Mouse (Mus musculus): ENCODE data around the gene Mat2a. TPM values are rescaled to one million over a fixed set of nuclear protein-coding genes. Genes with fewer than 3 reads are reported as not detected.

Mat2a gene
- polyA plus RNA-seq, 1 experiment from 2014 or later: 300 TPM

DNA sequence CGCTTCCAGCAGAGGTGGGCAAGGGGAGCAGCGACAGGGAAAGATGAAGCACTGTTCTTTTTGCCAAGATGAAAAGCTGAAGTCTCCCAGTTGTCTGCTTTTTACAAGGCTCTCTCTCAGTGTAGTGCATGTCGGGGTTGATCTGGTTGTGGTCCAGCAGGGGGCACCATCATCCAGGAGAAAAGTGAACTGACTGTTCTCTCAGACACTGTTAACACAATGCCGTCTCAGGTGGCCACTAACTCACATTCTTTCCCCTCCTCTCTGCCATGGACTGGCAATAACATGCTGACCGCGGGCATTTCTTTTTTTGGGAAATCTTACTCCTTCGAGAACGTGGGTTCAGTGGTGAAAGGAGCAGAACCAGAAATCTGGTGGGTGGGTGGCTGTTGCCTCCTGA, 11.3 kb downstream of the Mat2a start:
- WGBS: 39% methylated on average over 8 of the region's 8 CpGs
- no peaks in the 10 kb centered on the region for H3K9me3 ChIP-seq (ENCODE audit: control insufficient read depth, low read length)
- no peaks in the 10 kb centered on the region for H3K4me1 ChIP-seq (ENCODE audit: control insufficient read depth, insufficient read depth, low read depth, low read length)
- no peak overlapping the region for H3K4me3 ChIP-seq (ENCODE audit: low read length)
- H3K36me3 ChIP-seq (ENCODE audit: control insufficient read depth, insufficient read depth, low read length): peaks cover 42% of the 10 kb centered on the region
- H3K27me3 ChIP-seq (replicated peaks; ENCODE audit: control insufficient read depth, insufficient read depth, low read length): no peaks in the 10 kb centered on the region
- ATAC-seq: peak; percentile 85
- no peak overlapping the region for H3K9ac ChIP-seq (ENCODE audit: low read depth, low read length)
- H3K27ac ChIP-seq (ENCODE audit: low read depth, low read length): no peak overlapping the region
- no peak overlapping the region for H3K4me2 ChIP-seq (ENCODE audit: low read length)

DNA sequence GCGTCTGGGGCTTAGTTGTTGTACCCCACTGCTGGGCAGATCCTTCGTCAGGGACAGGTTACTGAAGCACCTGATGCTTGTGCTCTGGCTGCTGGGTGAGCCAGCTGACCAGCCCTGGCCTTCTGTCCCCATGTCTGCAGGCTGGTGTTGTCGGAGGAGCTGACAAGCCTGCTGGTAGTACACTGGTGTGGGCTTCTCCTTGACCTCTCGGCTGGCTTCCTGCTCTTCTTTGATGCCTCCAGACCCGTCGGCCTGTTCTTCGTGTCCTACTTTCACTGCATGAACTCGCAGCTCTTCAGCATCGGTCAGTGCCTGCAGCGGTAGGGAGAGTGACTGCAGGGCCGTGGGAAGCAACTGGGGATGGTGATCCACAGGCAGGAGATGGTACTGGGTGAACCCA, 13.7 kb downstream of the Mat2a start:
- no peak overlapping the region for H3K9ac ChIP-seq (ENCODE audit: low read depth, low read length)
- no peaks in the 10 kb centered on the region for H3K4me1 ChIP-seq (ENCODE audit: control insufficient read depth, insufficient read depth, low read depth, low read length)
- H3K9me3 ChIP-seq (ENCODE audit: control insufficient read depth, low read length): no peaks in the 10 kb centered on the region
- H3K4me2 ChIP-seq (ENCODE audit: low read length): no peak overlapping the region
- H3K36me3 ChIP-seq (ENCODE audit: control insufficient read depth, insufficient read depth, low read length): peaks cover 28% of the 10 kb centered on the region
- H3K27ac ChIP-seq (ENCODE audit: low read depth, low read length): no peak overlapping the region
- WGBS: 94% methylated on average over 11 of the region's 11 CpGs
- no peak overlapping the region for H3K4me3 ChIP-seq (ENCODE audit: low read length)
- H3K27me3 ChIP-seq (replicated peaks; ENCODE audit: control insufficient read depth, insufficient read depth, low read length): no peaks in the 10 kb centered on the region
- ATAC-seq: no peak

DNA sequence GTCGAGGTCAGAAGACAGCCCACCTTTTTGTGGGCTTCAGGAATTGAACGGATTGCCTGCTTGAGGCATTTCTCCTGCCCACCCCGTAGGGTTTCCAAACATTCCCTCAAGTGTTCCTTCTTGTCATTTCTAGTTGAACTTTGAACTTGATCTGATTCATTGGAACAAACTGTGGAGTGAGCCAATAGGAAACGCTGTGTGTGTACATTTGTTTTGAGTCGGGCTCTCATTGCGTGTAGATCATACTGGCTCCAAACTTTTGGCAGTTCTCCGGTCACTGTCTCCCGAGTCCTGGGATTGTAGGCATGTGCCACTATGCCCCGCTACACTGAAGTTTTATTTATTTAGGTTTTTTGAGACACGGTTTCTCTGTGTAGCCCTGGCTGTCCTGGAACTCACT, 18.5 kb downstream of the Mat2a start:
- H3K4me2 ChIP-seq (ENCODE audit: low read length): no peak overlapping the region
- H3K9ac ChIP-seq (ENCODE audit: low read depth, low read length): no peak overlapping the region
- H3K36me3 ChIP-seq (ENCODE audit: control insufficient read depth, insufficient read depth, low read length): peaks cover 24% of the 10 kb centered on the region
- no peaks in the 10 kb centered on the region for H3K9me3 ChIP-seq (ENCODE audit: control insufficient read depth, low read length)
- no peak for ATAC-seq
- H3K27me3 ChIP-seq (replicated peaks; ENCODE audit: control insufficient read depth, insufficient read depth, low read length): no peaks in the 10 kb centered on the region
- WGBS: 95% methylated on average over 10 of the region's 10 CpGs
- no peak overlapping the region for H3K27ac ChIP-seq (ENCODE audit: low read depth, low read length)
- no peaks in the 10 kb centered on the region; the same call in 1 of the 2 replicates for H3K4me1 ChIP-seq (ENCODE audit: control insufficient read depth, insufficient read depth, low read depth, low read length)
- no peak overlapping the region for H3K4me3 ChIP-seq (ENCODE audit: low read length)

DNA sequence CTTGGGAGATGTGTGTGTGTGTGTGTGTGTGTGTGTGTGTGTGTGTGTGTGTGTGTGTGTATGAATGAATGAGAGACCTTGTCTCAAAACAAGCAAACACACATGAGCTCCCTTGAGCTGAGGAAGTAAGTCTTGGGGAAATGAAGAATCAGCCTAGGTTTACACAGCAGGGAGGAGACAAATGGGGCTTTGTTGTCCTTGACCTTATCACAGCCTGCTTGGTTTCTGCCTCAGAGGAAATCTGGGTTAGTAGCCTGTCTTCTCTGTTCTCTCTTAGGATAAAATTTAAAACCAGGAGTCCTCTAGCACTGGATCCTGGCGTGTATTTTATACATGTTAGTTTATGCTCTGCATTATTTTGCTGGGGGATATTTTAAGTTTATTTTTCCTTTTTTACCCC, 19.6 kb downstream of the Mat2a start:
- no peaks in the 10 kb centered on the region for H3K9me3 ChIP-seq (ENCODE audit: control insufficient read depth, low read length)
- no peak overlapping the region for H3K4me3 ChIP-seq (ENCODE audit: low read length)
- H3K9ac ChIP-seq (ENCODE audit: low read depth, low read length): no peak overlapping the region
- H3K4me1 ChIP-seq (ENCODE audit: control insufficient read depth, insufficient read depth, low read depth, low read length): peaks cover 8% of the 10 kb centered on the region
- H3K4me2 ChIP-seq (ENCODE audit: low read length): no peak overlapping the region
- no peak overlapping the region for H3K27ac ChIP-seq (ENCODE audit: low read depth, low read length)
- ATAC-seq: no peak
- H3K36me3 ChIP-seq (ENCODE audit: control insufficient read depth, insufficient read depth, low read length): peaks cover 13% of the 10 kb centered on the region
- 90% methylated on average over 1 of the region's 1 CpGs for WGBS
- H3K27me3 ChIP-seq (replicated peaks; ENCODE audit: control insufficient read depth, insufficient read depth, low read length): no peaks in the 10 kb centered on the region

DNA sequence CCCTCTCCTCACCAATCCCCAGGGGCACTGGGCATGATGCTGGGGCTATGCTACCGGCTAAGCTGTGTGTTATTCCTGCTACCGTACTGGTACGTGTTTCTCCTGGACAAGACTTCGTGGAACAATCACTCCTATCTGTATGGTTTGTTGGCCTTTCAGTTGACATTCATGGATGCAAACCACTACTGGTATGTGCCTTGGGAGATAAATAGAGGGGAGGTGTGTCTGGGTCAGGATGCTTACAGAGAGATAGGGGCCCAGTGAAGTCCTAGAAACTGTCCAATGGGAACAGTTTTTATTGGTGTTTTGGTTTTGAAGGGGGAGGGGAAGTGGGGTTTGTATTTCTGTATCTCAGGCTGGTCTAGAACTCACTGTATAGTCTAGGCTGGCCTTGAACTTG, 21.1 kb downstream of the Mat2a start:
- no peak for ATAC-seq
- Histone ChIP-seq H3K27me3 (replicated peaks; ENCODE audit: control insufficient read depth, insufficient read depth, low read length) (no peaks in the 10 kb centered on the region), H3K4me2 (ENCODE audit: low read length) (no peak overlapping the region), H3K4me1 (ENCODE audit: control insufficient read depth, insufficient read depth, low read depth, low read length) (peaks cover 15% of the 10 kb centered on the region), H3K9me3 (ENCODE audit: control insufficient read depth, low read length) (no peaks in the 10 kb centered on the region), H3K9ac (ENCODE audit: low read depth, low read length) (no peak overlapping the region), H3K4me3 (ENCODE audit: low read length) (no peak overlapping the region), H3K36me3 (ENCODE audit: control insufficient read depth, insufficient read depth, low read length) (peaks cover 9% of the 10 kb centered on the region), H3K27ac (ENCODE audit: low read depth, low read length) (no peak overlapping the region)
- WGBS: 91% methylated on average over 4 of the region's 4 CpGs

DNA sequence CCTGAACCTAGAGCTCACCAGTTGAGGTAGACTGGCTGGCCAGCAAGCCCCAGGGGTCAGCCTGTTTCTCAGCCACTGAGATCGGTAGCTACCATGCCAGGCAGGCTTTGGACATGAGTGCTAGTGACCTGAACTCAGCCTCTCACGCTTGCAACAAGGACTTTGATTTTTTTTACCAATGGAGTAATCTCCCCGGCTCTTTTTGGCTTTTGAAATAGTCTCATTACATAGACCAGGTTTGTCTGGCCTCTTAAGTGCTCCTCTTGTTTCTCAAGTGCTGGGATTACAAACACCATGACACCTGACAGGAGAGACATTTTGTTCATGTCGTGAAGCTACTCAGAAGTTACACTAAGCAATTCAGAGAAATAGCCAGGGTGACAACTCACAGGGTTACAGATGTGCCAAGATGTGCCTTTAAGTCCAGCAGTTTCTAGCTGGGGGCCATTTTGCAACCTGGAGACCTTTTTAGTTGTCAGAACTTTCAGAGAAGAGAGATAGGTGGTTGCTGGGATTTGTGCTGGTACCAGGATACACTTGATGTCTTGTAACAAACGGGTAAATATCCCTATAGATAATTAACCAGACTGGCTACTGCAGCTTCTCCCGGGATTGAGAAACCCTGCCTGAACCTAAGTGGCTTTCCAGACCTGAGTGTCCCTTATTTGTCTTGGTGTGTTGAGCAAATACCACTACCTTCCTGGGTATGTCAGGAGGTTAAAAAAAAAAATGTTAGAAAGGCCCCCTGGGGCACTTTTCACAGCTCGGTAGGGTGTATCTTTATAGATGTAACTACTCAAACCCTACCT, 23.2 kb downstream of the Mat2a start:
- Histone ChIP-seq H3K9me3 (ENCODE audit: control insufficient read depth, low read length) (no peaks in the 10 kb centered on the region), H3K9ac (ENCODE audit: low read depth, low read length) (no peak overlapping the region), H3K4me2 (ENCODE audit: low read length) (no peak overlapping the region), H3K36me3 (ENCODE audit: control insufficient read depth, insufficient read depth, low read length) (peaks cover 7% of the 10 kb centered on the region; the same call in 1 of the 2 replicates), H3K4me3 (ENCODE audit: low read length) (no peak overlapping the region), H3K4me1 (ENCODE audit: control insufficient read depth, insufficient read depth, low read depth, low read length) (peaks cover 15% of the 10 kb centered on the region), H3K27ac (ENCODE audit: low read depth, low read length) (no peak overlapping the region), H3K27me3 (replicated peaks; ENCODE audit: control insufficient read depth, insufficient read depth, low read length) (no peaks in the 10 kb centered on the region)
- WGBS: 85% methylated on average over 7 of the region's 7 CpGs
- no peak for ATAC-seq

DNA sequence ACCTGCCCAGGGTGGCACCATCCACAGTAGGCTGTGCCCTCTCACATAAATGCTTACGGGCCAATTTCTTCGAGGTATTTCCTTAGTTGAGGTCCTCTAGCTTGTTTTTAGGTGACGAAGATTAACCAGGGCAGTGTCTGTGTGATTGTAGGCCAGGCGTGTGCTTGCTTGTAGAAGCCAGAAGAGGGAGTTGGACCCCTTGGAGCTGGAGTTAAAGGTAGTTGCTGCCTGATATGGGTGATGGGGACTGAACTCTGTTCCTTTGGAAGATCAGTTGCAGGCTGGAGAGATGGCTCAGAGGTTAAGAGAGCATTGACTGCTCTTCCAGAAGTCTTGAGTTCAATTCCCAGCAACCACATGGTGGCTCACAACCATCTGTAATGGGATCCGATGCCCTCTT, 24.2 kb downstream of the Mat2a start:
- 86% methylated on average over 5 of the region's 5 CpGs for WGBS
- Histone ChIP-seq H3K4me2 (ENCODE audit: low read length) (peak overlapping the region; percentile 69), H3K27me3 (replicated peaks; ENCODE audit: control insufficient read depth, insufficient read depth, low read length) (no peaks in the 10 kb centered on the region; the same call in 1 of the 2 replicates), H3K27ac (ENCODE audit: low read depth, low read length) (no peak overlapping the region), H3K9me3 (ENCODE audit: control insufficient read depth, low read length) (no peaks in the 10 kb centered on the region), H3K36me3 (ENCODE audit: control insufficient read depth, insufficient read depth, low read length) (peaks cover 7% of the 10 kb centered on the region; the same call in 1 of the 2 replicates), H3K4me3 (ENCODE audit: low read length) (peak overlapping the region; percentile 65), H3K9ac (ENCODE audit: low read depth, low read length) (no peak overlapping the region), H3K4me1 (ENCODE audit: control insufficient read depth, insufficient read depth, low read depth, low read length) (peaks cover 15% of the 10 kb centered on the region)
- ATAC-seq: no peak

DNA sequence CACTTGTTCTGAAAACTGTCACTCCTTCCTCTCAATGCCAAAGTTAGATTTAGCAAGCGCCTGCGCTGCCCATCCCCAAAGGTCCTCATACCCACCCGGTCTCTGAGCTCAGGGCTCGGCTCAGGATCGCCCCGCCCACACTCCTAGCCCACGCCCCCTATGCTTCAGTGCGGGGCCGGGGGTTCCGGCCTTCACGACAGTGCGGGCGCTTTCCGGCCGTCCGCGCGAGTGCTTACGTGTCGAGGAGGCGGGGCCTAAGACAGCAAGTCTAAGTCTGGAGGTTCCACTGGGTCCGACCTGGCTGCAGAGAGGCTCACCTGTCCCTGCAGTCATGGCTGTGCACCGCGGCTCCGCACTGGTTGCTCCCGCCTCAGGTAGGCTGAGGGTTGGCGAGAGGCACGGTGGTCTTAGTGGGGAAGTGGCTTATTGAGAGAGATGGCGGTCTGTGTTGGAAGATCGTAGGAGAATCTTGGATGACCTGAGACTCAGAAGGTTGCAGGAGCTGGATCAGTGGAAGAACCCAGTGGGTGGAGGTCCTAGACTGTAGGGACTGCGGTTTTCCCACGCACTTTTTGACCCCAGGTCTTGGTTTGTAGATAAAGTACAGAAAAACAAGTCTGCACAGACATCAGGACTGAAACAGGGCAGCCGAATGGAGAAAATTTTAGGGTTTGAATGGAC, 25.1 kb downstream of the Mat2a start, which contains the start of gene Ggcx:
Ggcx (plus strand) TSS at position 233 of the 681 bp plus-strand sequence.
- Histone ChIP-seq H3K27me3 (replicated peaks; ENCODE audit: control insufficient read depth, insufficient read depth, low read length) (no peaks in the 10 kb centered on the region; the same call in 1 of the 2 replicates), H3K4me3 (ENCODE audit: low read length) (peak within 1 kb of the TSS; percentile 65)

DNA sequence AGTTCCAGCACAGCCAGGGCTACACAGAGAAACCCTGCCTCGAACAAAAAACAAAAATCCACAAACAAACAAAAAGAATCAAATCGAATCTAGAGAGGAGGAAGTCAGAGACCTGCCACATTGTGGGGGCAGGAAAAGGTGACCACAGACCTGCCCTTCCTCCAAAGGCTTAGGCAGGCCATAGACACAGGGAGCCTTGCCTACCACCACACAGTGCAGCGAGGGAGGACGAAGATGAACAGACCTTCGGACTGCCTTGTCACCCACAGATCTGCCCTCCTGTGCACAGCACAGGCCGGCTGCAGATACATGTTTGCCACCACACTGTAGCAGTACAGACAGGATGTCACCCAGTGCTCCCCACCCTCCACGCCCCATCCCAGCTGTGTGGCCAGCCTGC, 28.8 kb downstream of the Mat2a start:
- Histone ChIP-seq H3K36me3 (ENCODE audit: control insufficient read depth, insufficient read depth, low read length) (no peaks in the 10 kb centered on the region), H3K4me2 (ENCODE audit: low read length) (no peak overlapping the region), H3K9me3 (ENCODE audit: control insufficient read depth, low read length) (no peaks in the 10 kb centered on the region), H3K4me1 (ENCODE audit: control insufficient read depth, insufficient read depth, low read depth, low read length) (peaks cover 12% of the 10 kb centered on the region), H3K27me3 (replicated peaks; ENCODE audit: control insufficient read depth, insufficient read depth, low read length) (no peaks in the 10 kb centered on the region; the same call in 1 of the 2 replicates), H3K9ac (ENCODE audit: low read depth, low read length) (no peak overlapping the region), H3K27ac (ENCODE audit: low read depth, low read length) (no peak overlapping the region), H3K4me3 (ENCODE audit: low read length) (no peak overlapping the region)
- WGBS: 82% methylated on average over 7 of the region's 7 CpGs
- ATAC-seq: no peak

More for the DNA sequence above, 25.1 kb downstream of the Mat2a start, which contains the start of gene Ggcx:
- Histone ChIP-seq H3K36me3 (ENCODE audit: control insufficient read depth, insufficient read depth, low read length) (peaks cover 4% of the 10 kb centered on the region; the same call in 1 of the 2 replicates), H3K9ac (ENCODE audit: low read depth, low read length) (peak within 1 kb of the TSS; percentile 81), H3K27ac (ENCODE audit: low read depth, low read length) (peak within 1 kb of the TSS; percentile 32), H3K9me3 (ENCODE audit: control insufficient read depth, low read length) (no peaks in the 10 kb centered on the region), H3K4me1 (ENCODE audit: control insufficient read depth, insufficient read depth, low read depth, low read length) (peaks cover 15% of the 10 kb centered on the region), H3K4me2 (ENCODE audit: low read length) (peak within 1 kb of the TSS; percentile 69)
- 1% methylated on average over 33 of the region's 33 CpGs for WGBS
- ATAC-seq: peak; percentile 96

Measured in hindbrain, embryonic 16.5 days (tissue).